Mouse (Mus musculus) adrenal gland, adult (tissue): ENCODE results near the gene Zdhhc14.
A peak's percentile ranks its signal among the peaks of the same experiment; 100 is the strongest.

ENCODE experiments used
- DNase-seq, 2 experiments: peaks; one replicate each; pipeline ENCODE4 v3.0.0; 2022 to 2023; ENCODE audit warnings: low spot score in 1 of 2; ENCODE audit not compliant: inconsistent age in 2 of 2

Zdhhc14 gene

GRCm38 (mm10) chr17:5653981-5654380 is 161.6 kb downstream of the Zdhhc14 start:
- DNase-seq = no peak

- DNase-seq = no peak
Observed at GRCm38 (mm10) chr17:5655536-5655935, 163.2 kb downstream of the Zdhhc14 start.

- no peak for DNase-seq
Observed at GRCm38 (mm10) chr17:5660317-5661080, 168.1 kb downstream of the Zdhhc14 start.

- DNase-seq = peak; percentile 11 to 41
Observed at GRCm38 (mm10) chr17:5666652-5667051, 174.3 kb downstream of the Zdhhc14 start.

GRCm38 (mm10) chr17:5668456-5668855 is 176.1 kb downstream of the Zdhhc14 start:
- DNase-seq = no peak

DNA sequence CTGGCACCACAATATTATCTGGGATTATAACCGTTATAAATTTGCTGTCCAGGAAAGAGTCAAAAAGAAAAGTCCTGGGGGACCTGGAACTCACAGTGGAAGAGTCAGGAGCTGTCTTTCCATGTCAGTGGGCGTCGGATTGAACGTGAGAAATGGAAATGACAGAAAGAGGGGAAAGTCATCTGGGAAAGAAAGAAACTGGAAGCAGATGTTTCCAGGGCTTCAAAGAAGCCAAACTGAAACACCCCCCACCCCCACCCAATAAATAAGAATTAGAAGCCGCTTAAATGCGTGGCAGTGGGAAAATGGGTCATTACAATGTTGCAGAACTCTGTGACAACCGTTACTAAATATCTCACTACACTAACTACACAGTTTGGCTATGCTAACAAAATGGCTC is 176.6 kb downstream of the Zdhhc14 start:
- DNase-seq = no peak

- peak in 1 of 2 experiments; percentile 47 for DNase-seq
Observed at GRCm38 (mm10) chr17:5675951-5676350, 183.6 kb downstream of the Zdhhc14 start.

- DNase-seq = no peak
Observed at GRCm38 (mm10) chr17:5679315-5679714, 187.0 kb downstream of the Zdhhc14 start.

- DNase-seq = no peak
Observed at GRCm38 (mm10) chr17:5685324-5685723, 193.0 kb downstream of the Zdhhc14 start.

GRCm38 (mm10) chr17:5687810-5688209 is 195.5 kb downstream of the Zdhhc14 start:
- DNase-seq = no peak

DNA sequence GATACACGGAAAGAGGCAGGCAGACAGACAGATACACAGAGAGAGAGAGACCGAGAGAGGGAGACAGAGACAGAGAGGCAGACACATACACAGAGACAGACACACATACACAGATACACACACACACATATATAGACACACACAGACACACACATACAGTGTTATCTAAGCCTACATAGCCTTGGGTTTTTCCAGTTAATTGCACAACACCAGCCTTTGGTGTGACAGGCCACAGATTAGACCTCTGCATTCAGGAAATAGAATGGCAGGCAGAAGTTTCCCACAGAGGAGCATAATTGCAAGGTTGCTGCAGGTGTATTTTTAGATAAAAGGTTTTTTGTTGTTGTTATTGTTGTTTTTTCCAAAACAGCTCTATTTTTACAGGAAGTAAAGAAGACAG is 195.9 kb downstream of the Zdhhc14 start:
- DNase-seq = no peak

- no peak for DNase-seq
Observed at GRCm38 (mm10) chr17:5688669-5689068, 196.3 kb downstream of the Zdhhc14 start.

DNA sequence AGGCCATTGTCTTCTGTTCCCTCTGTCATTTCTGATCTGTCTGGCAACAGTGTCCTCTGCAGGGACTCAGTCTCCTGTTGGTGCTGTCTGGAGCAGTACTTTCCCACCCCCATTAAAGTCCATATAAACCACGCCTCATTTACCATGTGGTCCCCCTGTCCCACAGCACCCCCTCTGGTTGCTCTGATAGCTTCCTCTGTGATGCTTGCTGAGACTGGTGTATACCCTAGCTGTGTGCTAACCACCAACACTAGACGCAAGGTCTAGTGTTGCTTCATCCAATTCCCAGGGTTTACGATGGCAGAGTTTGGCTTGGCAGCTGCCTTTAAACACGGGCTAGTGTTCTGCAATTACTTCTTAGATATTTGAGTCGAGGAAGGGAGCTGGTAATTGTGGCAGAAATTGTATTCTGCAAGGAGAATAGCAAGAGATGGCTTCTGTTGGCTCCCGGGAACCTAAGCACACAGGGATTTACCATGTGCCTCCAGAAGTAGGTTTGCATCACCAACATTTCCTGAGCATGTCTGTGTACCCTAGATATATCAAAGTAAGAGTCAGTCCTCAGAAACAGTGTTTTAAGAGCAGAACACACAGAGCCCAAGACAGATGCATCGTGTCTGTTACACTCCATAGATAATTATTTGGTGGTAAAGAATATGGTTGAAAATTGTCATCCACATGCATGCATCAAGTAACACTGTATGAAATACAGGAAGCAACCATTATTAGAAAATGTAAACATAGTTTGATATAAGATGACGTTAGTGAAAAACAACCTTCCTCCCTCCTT is 198.6 kb downstream of the Zdhhc14 start:
- no peak for DNase-seq

GRCm38 (mm10) chr17:5692661-5693060 is 200.3 kb downstream of the Zdhhc14 start:
- DNase-seq = no peak

DNA sequence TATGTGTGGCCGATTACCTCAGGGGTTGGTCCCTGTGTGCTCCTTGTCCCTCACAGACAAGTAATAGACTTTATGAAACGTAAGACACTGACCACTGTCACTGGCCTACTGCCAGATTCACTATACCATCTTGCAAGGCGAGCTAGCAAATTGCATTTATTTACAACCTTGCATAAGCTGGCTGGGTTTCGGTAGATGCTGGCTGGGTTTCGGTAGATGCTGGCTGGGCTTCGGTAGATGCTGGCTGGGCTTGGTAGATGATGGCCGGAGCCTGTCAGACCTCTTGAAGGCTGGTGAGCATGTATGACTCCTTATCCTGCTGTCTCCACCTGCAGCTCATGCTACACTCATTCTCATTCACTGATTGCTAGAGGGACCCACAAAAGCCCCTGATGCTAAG is 200.9 kb downstream of the Zdhhc14 start:
- no peak for DNase-seq

DNA sequence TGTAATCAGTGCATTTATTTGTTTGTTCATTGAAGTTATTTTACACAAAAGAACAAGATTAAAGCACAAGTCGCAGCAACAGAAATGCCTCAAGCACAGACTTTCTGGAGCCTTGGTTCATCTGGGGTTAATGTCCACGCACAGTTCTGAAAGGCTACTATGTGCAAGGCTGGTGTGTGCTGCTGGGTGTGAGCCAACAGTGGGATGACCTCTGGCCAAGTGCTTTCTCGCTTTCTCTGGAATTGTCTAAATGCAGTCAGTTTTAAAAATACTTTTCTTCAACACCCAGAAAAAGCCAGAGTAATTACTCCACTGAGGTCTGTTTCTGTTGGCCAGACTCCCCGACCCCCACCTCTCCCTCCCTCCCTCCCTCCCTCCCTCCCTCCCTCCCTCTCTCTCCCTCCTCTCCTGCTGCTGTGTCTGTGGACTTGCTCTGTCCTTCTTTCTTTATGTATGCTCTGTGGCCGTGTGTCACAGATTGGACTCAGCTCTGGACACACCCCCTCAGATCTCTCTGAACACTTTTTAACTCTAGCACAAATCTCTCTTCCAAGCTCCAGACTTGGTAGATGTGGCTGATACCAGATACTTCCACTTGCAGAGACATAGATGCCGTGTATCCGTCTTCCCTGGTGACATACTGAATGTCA is 206.2 kb downstream of the Zdhhc14 start:
- peak in 1 of 2 experiments; percentile 42 for DNase-seq

DNA sequence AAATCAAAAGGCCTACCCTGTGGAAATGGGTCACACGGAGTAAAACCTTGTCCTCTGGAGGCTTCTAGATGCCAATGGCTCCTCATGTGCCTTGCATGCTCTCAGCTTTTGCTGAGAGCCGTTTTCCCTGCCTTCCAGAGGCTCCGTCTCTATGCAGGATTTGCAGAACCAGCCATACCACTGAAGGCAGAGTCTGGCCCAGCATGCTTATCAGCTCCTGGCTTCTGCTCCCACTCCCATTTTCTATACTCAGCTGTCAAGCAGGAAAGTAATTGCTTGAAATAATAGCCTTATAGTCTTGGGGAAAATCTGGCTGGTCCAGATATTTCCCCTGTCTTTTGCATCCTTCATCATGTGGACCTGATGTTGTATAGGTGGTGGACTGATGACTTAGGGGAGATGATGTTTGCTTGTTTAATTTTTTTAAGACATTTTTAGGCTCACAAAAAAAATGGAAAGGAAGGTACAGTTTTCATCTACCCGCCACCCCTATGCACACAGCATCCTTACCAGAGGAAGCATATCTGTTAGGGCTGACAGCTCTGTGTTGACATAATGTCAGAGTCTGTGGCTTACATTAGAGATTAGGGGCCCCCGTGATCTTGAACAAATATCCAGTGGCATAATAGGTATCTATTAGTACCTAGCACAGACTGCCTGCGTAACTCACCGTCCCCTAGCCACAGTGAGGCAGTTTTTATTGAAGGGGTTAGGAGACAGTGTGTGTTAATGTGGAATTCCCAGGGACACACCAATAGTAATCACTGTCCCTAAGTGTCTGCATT is 218.2 kb downstream of the Zdhhc14 start:
- DNase-seq = no peak

GRCm38 (mm10) chr17:5711861-5712260 is 219.5 kb downstream of the Zdhhc14 start:
- DNase-seq = no peak

- DNase-seq = no peak
Observed at GRCm38 (mm10) chr17:5713141-5713540, 220.8 kb downstream of the Zdhhc14 start.

DNA sequence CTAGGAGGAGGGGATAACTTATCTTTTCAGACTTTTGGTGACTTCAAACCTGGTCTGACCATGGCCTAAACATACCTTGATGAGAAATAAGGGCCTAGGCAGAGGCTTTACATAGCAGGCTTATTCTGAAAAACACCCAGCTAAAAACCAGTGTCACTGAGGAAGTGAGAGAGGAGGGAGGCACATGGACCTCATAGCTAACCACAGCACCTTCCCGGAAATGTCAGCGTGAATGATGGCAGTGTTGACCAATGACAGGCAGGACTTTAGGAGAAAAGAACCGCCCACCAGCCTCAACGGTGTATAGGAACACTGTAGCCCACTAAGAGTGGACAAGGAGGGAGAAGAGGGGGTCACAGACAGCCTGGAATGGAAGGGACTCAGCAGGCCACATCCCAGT is 224.6 kb downstream of the Zdhhc14 start:
- no peak for DNase-seq

GRCm38 (mm10) chr17:5718768-5719387 is 226.5 kb downstream of the Zdhhc14 start:
- no peak for DNase-seq
